Mouse (Mus musculus) neural tube, embryonic 14.5 days (tissue): ENCODE measurements around the gene Gm9639. TPM values are rescaled to one million over a fixed set of nuclear protein-coding genes. Genes with fewer than 3 reads are reported as not detected.
"Not testable (repeated sequence)": the region's sequence is repeated elsewhere in the genome, so short reads cannot be mapped to it uniquely, and the experiment has no call there.

Experiments
- ATAC-seq: fragments of 200-750 bp; cut with Nextera tagmentation; 2 replicates; pipeline ENCODE4 v1.8.0; 2017; ENCODE audit warnings: low read depth, mild to moderate bottlenecking, moderate TSS enrichment, moderate library complexity
- H3K27ac ChIP-seq: fragments of 300-500 bp; sonication (generic); 2 replicates; pipeline ENCODE4 v1.5.1; 2014; ENCODE audit warnings: low read depth, mild to moderate bottlenecking, control low read depth, low read length, moderate library complexity, mixed read lengths
- H3K27me3 ChIP-seq: fragments of 300-500 bp; sonication (generic); 2 replicates; pipeline ENCODE4 v1.6.1; 2014; ENCODE audit warnings: low read length; ENCODE audit not compliant: control insufficient read depth, insufficient read depth
- H3K36me3 ChIP-seq: fragments of 300-500 bp; sonication (generic); 2 replicates; pipeline ENCODE4 v1.6.1; 2014; ENCODE audit warnings: low read length, mixed read lengths; ENCODE audit not compliant: control insufficient read depth, insufficient read depth
- H3K4me1 ChIP-seq: fragments of 300-500 bp; sonication (generic); 2 replicates; pipeline ENCODE4 v1.6.1; 2014; ENCODE audit warnings: low read length; ENCODE audit not compliant: control insufficient read depth, insufficient read depth
- H3K4me2 ChIP-seq: fragments of 300-500 bp; sonication (generic); 2 replicates; pipeline ENCODE4 v1.6.1; 2014; ENCODE audit warnings: mild to moderate bottlenecking, low read depth, low read length, control low read depth
- H3K4me3 ChIP-seq: fragments of 300-500 bp; sonication (generic); 2 replicates; pipeline ENCODE4 v1.5.1; 2014; ENCODE audit warnings: low read depth, low read length, control low read depth, mixed read lengths
- H3K9ac ChIP-seq: fragments of 300-500 bp; sonication (generic); replicated peaks from 2 replicates; pipeline ENCODE4 v1.6.1; 2014; ENCODE audit warnings: low read depth, mild to moderate bottlenecking, control low read depth, low read length, mixed read lengths
- H3K9me3 ChIP-seq: fragments of 300-500 bp; sonication (generic); 2 replicates; pipeline ENCODE4 v1.6.1; 2016; ENCODE audit warnings: low read length; ENCODE audit not compliant: control insufficient read depth
- WGBS: fragments of 180-500 bp; shearing (Covaris S2); extraction: QIAGEN DNeasy Blood & Tissue Kit; methylation state at CpG from one replicate; pipeline ENCODE4 v1.1.7; 2014; 5-methylcytosine and 5-hydroxymethylcytosine counted together
- polyA plus RNA-seq: library from polyadenylated mRNA; unstranded; fragments of >200 nt; fragmentation: Nextera tagmentation; extraction: Ambion mirVana; gene quantifications from 2 replicates; pipeline ENCODE4 v1.2.1, GENCODE M21; 2014

Gene Gm9639
- polyA plus RNA-seq, 1 experiment from 2014 or later: not detected

DNA sequence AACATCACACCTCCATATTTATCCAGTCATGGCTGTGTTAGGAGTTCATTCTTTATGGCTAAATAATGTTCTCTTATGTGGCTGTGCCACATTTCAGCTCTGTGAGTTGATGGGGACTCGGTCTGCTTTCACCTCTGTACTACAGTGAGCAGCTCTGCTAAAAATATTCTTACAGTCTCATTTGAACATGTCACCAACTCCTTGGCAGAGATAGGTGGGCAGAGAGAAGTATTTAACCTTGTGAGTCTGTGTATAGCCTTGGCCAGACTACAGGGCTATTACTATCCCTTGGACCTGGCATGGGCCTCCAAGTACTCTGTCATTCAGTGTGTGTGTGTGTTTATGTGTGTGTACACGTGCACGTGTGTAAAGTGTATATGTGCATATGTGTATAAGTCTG lies 22.7 kb downstream of the Gm9639 start:
- H3K9ac ChIP-seq, H3K4me1 ChIP-seq, H3K36me3 ChIP-seq, H3K9me3 ChIP-seq, H3K27ac ChIP-seq, H3K4me3 ChIP-seq, H3K4me2 ChIP-seq, H3K27me3 ChIP-seq, ATAC-seq: not testable (repeated sequence)
- WGBS: 75% methylated on average over 1 of the region's 3 CpGs

DNA sequence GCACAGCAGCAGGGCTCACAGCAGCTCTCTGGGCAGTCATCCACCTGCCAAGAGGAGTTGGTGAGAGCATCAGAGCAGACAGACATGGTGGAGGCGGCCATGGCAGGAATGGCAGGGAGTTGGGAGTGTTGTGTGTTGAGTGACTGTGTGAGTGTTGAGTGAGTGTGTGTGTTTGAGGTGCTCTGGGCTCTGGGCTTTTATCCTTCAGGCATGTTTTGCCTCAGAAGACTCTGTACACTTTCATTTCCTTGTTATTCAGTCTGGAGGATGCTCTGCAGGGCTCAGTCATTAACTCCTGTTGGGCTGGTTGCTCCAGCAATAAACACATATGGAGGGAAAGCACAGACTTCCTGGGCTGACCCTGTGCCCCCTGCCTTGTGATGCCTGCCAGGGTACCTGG lies 23.7 kb downstream of the Gm9639 start, which contains the start of gene Gm3238:
Gene Gm3238, minus strand, starts transcription at position 101 of the 400 bp plus-strand sequence.
- not testable (repeated sequence) for ATAC-seq, H3K36me3 ChIP-seq, H3K4me2 ChIP-seq, H3K9me3 ChIP-seq, H3K9ac ChIP-seq, H3K27me3 ChIP-seq, H3K27ac ChIP-seq, H3K4me3 ChIP-seq, H3K4me1 ChIP-seq
- WGBS: 60% methylated on average over 1 of the region's 1 CpGs

DNA sequence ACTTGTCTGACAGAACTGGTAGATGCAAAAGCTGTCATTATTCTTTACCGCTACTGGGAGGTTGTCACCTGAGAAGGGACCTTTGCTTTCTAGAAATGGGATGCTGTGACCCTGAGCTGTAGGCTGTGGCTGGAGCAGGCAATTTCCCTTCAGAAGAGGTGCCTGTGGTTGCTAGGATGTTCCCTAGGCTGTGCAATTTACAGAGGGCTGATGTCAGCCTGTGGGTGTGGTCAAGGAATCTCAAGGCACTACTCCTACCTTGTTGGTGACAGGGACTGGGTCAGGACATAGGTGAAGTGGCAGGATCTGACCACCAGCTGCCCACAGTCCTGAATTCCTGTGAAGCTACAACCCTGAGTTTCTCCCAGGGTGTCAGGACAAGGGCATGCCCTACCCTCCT lies 25.1 kb downstream of the Gm9639 start:
- no peaks in the 10 kb centered on the region for H3K4me1 ChIP-seq
- H3K9ac ChIP-seq: no peak overlapping the region
- 85% methylated on average over 1 of the region's 1 CpGs for WGBS
- H3K27ac ChIP-seq: no peak overlapping the region
- H3K4me3 ChIP-seq: no peak overlapping the region
- no peaks in the 10 kb centered on the region for H3K27me3 ChIP-seq
- H3K4me2 ChIP-seq: no peak overlapping the region
- ATAC-seq: no peak
- no peaks in the 10 kb centered on the region for H3K9me3 ChIP-seq
- no peaks in the 10 kb centered on the region for H3K36me3 ChIP-seq

DNA sequence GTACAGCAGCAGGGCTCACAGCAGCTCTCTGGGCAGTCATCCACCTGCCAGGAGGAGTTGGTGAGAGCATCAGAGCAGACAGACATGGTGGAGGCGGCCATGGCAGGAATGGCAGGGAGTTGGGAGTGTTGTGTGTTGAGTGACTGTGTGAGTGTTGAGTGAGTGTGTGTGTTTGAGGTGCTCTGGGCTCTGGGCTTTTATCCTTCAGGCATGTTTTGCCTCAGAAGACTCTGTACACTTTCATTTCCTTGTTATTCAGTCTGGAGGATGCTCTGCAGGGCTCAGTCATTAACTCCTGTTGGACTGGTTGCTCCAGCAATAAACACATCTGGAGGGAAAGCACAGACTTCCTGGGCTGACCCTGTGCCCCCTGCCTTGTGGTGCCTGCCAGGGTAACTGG lies 35.3 kb downstream of the Gm9639 start, which contains the start of gene Gm3233:
Gene Gm3233, minus strand, starts transcription at position 101 of the 400 bp plus-strand sequence.
- H3K9me3 ChIP-seq, H3K27ac ChIP-seq, H3K4me2 ChIP-seq, H3K4me1 ChIP-seq, H3K36me3 ChIP-seq, H3K27me3 ChIP-seq, H3K9ac ChIP-seq, ATAC-seq, H3K4me3 ChIP-seq: not testable (repeated sequence)
- no CpG with 5 or more reads among the region's 1 CpGs for WGBS

DNA sequence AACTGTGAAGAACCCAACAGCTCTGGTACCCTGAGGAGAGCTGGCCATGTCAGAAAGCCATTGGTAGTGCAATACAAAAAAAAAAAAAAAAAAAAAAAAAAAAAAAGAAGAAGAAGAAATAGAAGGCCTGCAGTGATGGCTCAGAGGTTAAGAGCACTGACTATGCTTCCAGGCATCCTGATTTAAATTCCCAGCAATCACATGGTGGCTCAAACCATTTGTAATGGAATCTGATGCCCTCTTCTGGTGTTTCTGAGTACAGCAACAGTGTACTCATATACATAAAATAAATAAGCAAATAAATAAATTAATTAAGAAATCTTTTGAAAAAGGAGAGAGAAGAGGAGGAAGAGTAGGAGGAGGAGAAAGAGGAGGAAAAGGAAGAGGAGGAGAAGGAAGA lies 41.4 kb downstream of the Gm9639 start:
- no peak overlapping the region for H3K4me2 ChIP-seq
- H3K4me3 ChIP-seq: no peak overlapping the region
- ATAC-seq: no peak
- H3K27ac ChIP-seq: no peak overlapping the region
- no peaks in the 10 kb centered on the region for H3K4me1 ChIP-seq
- no peaks in the 10 kb centered on the region for H3K27me3 ChIP-seq
- no peaks in the 10 kb centered on the region for H3K36me3 ChIP-seq
- H3K9me3 ChIP-seq: no peaks in the 10 kb centered on the region
- H3K9ac ChIP-seq: no peak overlapping the region

DNA sequence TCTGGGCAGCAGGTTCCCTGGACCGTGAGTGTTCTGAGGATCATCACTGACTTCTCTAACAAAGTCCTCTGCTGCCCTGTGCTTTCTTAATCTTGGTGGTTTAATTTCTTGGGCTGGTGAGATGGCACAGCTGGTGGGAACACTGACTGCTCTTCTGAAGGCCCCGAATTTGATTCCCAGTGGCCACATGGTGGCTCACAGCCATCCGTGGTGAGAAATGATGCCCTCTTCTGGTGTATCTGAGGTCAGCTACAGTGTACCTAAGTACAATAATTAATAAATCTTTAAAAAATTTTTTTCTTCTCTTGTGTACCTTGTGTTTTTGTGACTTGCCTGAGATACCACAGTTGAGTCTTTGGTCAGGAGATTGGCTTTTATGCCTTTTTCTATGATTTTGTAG lies 42.6 kb downstream of the Gm9639 start:
- not testable (repeated sequence) for H3K4me1 ChIP-seq, H3K9ac ChIP-seq, H3K9me3 ChIP-seq, H3K36me3 ChIP-seq, H3K4me3 ChIP-seq, ATAC-seq, H3K4me2 ChIP-seq, H3K27me3 ChIP-seq, H3K27ac ChIP-seq
- 65% methylated on average over 3 of the region's 3 CpGs for WGBS

DNA sequence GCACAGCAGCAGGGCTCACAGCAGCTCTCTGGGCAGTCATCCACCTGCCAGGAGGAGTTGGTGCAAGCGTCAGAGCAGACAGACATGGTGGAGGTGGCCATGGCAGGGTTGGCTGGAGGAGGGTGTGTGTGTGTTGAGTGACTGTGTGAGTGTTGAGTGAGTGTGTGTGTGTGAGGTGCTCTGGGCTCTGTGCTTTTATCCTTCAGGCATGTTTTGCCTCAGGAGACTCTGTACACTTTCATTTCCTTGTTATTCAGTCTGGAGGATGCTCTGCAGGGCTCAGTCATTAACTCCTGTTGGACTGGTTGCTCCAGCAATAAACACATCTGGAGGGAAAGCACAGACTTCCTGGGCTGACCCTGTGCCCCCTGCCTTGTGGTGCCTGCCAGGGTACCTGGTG lies 43.6 kb downstream of the Gm9639 start, which contains the start of gene Gm9736:
Gene Gm9736, minus strand, starts transcription at position 101 of the 400 bp plus-strand sequence.
- not testable (repeated sequence) for H3K27ac ChIP-seq, H3K27me3 ChIP-seq, H3K4me2 ChIP-seq, H3K9ac ChIP-seq, H3K36me3 ChIP-seq, ATAC-seq, H3K4me1 ChIP-seq, H3K4me3 ChIP-seq, H3K9me3 ChIP-seq
- 78% methylated on average over 1 of the region's 1 CpGs for WGBS

DNA sequence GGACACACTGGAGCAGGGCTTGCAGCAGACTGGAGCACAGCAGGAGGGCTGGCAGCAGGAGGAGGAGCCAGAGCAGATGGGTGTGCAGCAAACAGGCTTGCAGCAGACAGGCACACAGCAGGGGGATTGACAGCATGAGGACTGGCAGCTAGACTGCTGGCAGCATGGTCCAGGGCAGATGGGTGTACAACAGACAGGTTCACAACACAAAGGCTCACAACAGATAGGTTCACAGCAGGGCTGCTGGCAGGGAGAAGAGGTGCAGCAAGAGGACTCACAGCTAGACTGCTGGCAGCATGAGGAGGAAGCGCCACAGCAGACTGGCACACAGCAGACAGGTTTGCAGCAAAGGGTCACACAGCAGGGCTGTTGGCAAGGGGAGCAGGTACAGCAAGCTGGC lies 44.2 kb downstream of the Gm9639 start:
- H3K9ac ChIP-seq, ATAC-seq, H3K4me3 ChIP-seq, H3K4me1 ChIP-seq, H3K36me3 ChIP-seq, H3K27ac ChIP-seq, H3K27me3 ChIP-seq, H3K4me2 ChIP-seq, H3K9me3 ChIP-seq: not testable (repeated sequence)
- 73% methylated on average over 1 of the region's 1 CpGs for whole genome bisulfite sequencing
